Mouse (Mus musculus) midbrain, embryonic 13.5 days (tissue): ENCODE measurements at regions not wholly inside any gene's neighbourhood (a gene's known extent, or its start where the extent isn't known, plus 50 kb on each side); places are given as distances from the start of the nearest gene placed in this dataset.

Experiments used
- ATAC-seq: fragments of 200-750 bp; cut with Nextera tagmentation; 2 replicates; pipeline ENCODE4 v1.8.0; 2017; ENCODE audit warnings: mild to moderate bottlenecking, moderate TSS enrichment, moderate library complexity
- H3K27ac ChIP-seq: fragments of 300-500 bp; sonication (generic); 2 replicates; pipeline ENCODE4 v1.5.1; 2015; ENCODE audit warnings: inconsistent platforms, mild to moderate bottlenecking, moderate library complexity
- H3K27me3 ChIP-seq: fragments of 300-500 bp; sonication (generic); 2 replicates; pipeline ENCODE4 v1.6.1; 2015; ENCODE audit warnings: mild to moderate bottlenecking, inconsistent platforms
- H3K36me3 ChIP-seq: fragments of 300-500 bp; sonication (generic); 2 replicates; pipeline ENCODE4 v1.6.1; 2015; ENCODE audit warnings: mild to moderate bottlenecking, inconsistent platforms
- H3K4me1 ChIP-seq: fragments of 300-500 bp; sonication (generic); replicated peaks from 2 replicates; pipeline ENCODE4 v1.6.1; 2015; ENCODE audit warnings: inconsistent platforms
- H3K4me2 ChIP-seq: fragments of 300-500 bp; sonication (generic); replicated peaks from 2 replicates; pipeline ENCODE4 v1.6.1; 2015; ENCODE audit warnings: moderate library complexity, mild to moderate bottlenecking, inconsistent platforms
- H3K4me3 ChIP-seq: fragments of 300-500 bp; sonication (generic); replicated peaks from 2 replicates; pipeline ENCODE4 v1.5.1; 2015; ENCODE audit warnings: mild to moderate bottlenecking, inconsistent platforms
- H3K9ac ChIP-seq: fragments of 300-500 bp; sonication (generic); replicated peaks from 2 replicates; pipeline ENCODE4 v1.6.1; 2015; ENCODE audit warnings: mild to moderate bottlenecking, inconsistent platforms
- H3K9me3 ChIP-seq: fragments of 300-500 bp; sonication (generic); 2 replicates; pipeline ENCODE4 v1.6.1; 2016; ENCODE audit warnings: mild to moderate bottlenecking, inconsistent platforms
- WGBS: fragments of 180-500 bp; shearing (Covaris S2); methylation state at CpG from one replicate; pipeline ENCODE4 v1.1.7; 2015; 5-methylcytosine and 5-hydroxymethylcytosine counted together

- no peak overlapping the region for H3K4me2 ChIP-seq
- ATAC-seq: no peak
- no peaks in the 10 kb centered on the region for H3K36me3 ChIP-seq
- H3K27ac ChIP-seq: no peak overlapping the region
- H3K4me3 ChIP-seq: no peak overlapping the region
- no peaks in the 10 kb centered on the region for H3K4me1 ChIP-seq
- no peaks in the 10 kb centered on the region for H3K9me3 ChIP-seq
- H3K9ac ChIP-seq: no peak overlapping the region
- 79% methylated on average over 2 of the region's 2 CpGs for WGBS
- no peaks in the 10 kb centered on the region for H3K27me3 ChIP-seq
Observed at GRCm38 (mm10) chr8:6388651-6389050, 1283.5 kb upstream of the Slc10a2 start.

GRCm38 (mm10) chr8:6374712-6375111 is 1269.6 kb upstream of the Slc10a2 start:
- no peaks in the 10 kb centered on the region for H3K36me3 ChIP-seq
- no peaks in the 10 kb centered on the region for H3K27me3 ChIP-seq
- no peak overlapping the region for H3K4me3 ChIP-seq
- H3K4me1 ChIP-seq: no peaks in the 10 kb centered on the region
- H3K9me3 ChIP-seq: no peaks in the 10 kb centered on the region
- H3K4me2 ChIP-seq: no peak overlapping the region
- WGBS: 62% methylated on average over 3 of the region's 3 CpGs
- H3K27ac ChIP-seq: no peak overlapping the region
- no peak for ATAC-seq
- no peak overlapping the region for H3K9ac ChIP-seq

- Histone ChIP-seq H3K4me1 (no peaks in the 10 kb centered on the region), H3K4me2 (no peak overlapping the region), H3K9me3 (no peaks in the 10 kb centered on the region), H3K36me3 (no peaks in the 10 kb centered on the region), H3K27ac (no peak overlapping the region), H3K9ac (no peak overlapping the region), H3K27me3 (no peaks in the 10 kb centered on the region), H3K4me3 (no peak overlapping the region)
- WGBS: 84% methylated on average over 6 of the region's 6 CpGs
- no peak for ATAC-seq
Observed at GRCm38 (mm10) chr8:6361403-6361942, 1256.3 kb upstream of the Slc10a2 start.

- Histone ChIP-seq H3K4me2 (no peak overlapping the region), H3K27ac (no peak overlapping the region), H3K4me3 (no peak overlapping the region), H3K9me3 (no peaks in the 10 kb centered on the region), H3K4me1 (no peaks in the 10 kb centered on the region), H3K9ac (no peak overlapping the region), H3K27me3 (no peaks in the 10 kb centered on the region), H3K36me3 (no peaks in the 10 kb centered on the region)
- ATAC-seq: no peak
- WGBS: 60% methylated on average over 2 of the region's 2 CpGs
Observed at GRCm38 (mm10) chr8:6357866-6358265, 1252.7 kb upstream of the Slc10a2 start.

GRCm38 (mm10) chr8:6350460-6350859 is 1245.3 kb upstream of the Slc10a2 start:
- ATAC-seq: no peak
- Histone ChIP-seq H3K4me3 (no peak overlapping the region), H3K9ac (no peak overlapping the region), H3K4me1 (0 out of 2 replicates have a peak, but pooled peaks cover 2% of the 10 kb centered on the region), H3K9me3 (no peaks in the 10 kb centered on the region), H3K36me3 (no peaks in the 10 kb centered on the region), H3K4me2 (no peak overlapping the region), H3K27ac (no peak overlapping the region), H3K27me3 (no peaks in the 10 kb centered on the region)
- 48% methylated on average over 1 of the region's 1 CpGs for WGBS

- 85% methylated on average over 1 of the region's 1 CpGs for WGBS
- Histone ChIP-seq H3K4me1 (0 out of 2 replicates have a peak, but pooled peaks cover 2% of the 10 kb centered on the region), H3K4me2 (no peak overlapping the region), H3K9me3 (no peaks in the 10 kb centered on the region), H3K27ac (no peak overlapping the region), H3K27me3 (no peaks in the 10 kb centered on the region), H3K36me3 (no peaks in the 10 kb centered on the region), H3K4me3 (no peak overlapping the region), H3K9ac (no peak overlapping the region)
- ATAC-seq: peak; percentile 76; the same call in 1 of the 2 replicates
Observed at GRCm38 (mm10) chr8:6350052-6350451, 1244.9 kb upstream of the Slc10a2 start.

GRCm38 (mm10) chr8:6345704-6346103 is 1240.6 kb upstream of the Slc10a2 start:
- Histone ChIP-seq H3K27me3 (no peaks in the 10 kb centered on the region), H3K4me2 (no peak overlapping the region), H3K4me3 (no peak overlapping the region), H3K9me3 (no peaks in the 10 kb centered on the region), H3K27ac (no peak overlapping the region), H3K9ac (no peak overlapping the region), H3K36me3 (no peaks in the 10 kb centered on the region), H3K4me1 (0 out of 2 replicates have a peak, but pooled peaks cover 2% of the 10 kb centered on the region)
- 66% methylated on average over 1 of the region's 1 CpGs for WGBS
- no peak for ATAC-seq

- peaks cover 5% of the 10 kb centered on the region; the same call in 1 of the 2 replicates for H3K4me1 ChIP-seq
- no peak overlapping the region for H3K9ac ChIP-seq
- 61% methylated on average over 3 of the region's 3 CpGs for WGBS
- no peak overlapping the region for H3K4me2 ChIP-seq
- no peak overlapping the region for H3K4me3 ChIP-seq
- H3K36me3 ChIP-seq: no peaks in the 10 kb centered on the region
- no peak for ATAC-seq
- H3K27me3 ChIP-seq: no peaks in the 10 kb centered on the region
- H3K9me3 ChIP-seq: no peaks in the 10 kb centered on the region
- no peak overlapping the region for H3K27ac ChIP-seq
Observed at GRCm38 (mm10) chr8:6340158-6340855, 1235.2 kb upstream of the Slc10a2 start.

GRCm38 (mm10) chr8:6334254-6334993 is 1229.3 kb upstream of the Slc10a2 start:
- no peak overlapping the region for H3K4me3 ChIP-seq
- H3K27me3 ChIP-seq: no peaks in the 10 kb centered on the region
- no peak for ATAC-seq
- H3K4me1 ChIP-seq: no peaks in the 10 kb centered on the region
- H3K4me2 ChIP-seq: no peak overlapping the region
- 81% methylated on average over 3 of the region's 3 CpGs for WGBS
- no peaks in the 10 kb centered on the region for H3K36me3 ChIP-seq
- H3K27ac ChIP-seq: no peak overlapping the region
- H3K9ac ChIP-seq: no peak overlapping the region
- no peaks in the 10 kb centered on the region for H3K9me3 ChIP-seq

GRCm38 (mm10) chr8:6321346-6321745 is 1216.2 kb upstream of the Slc10a2 start:
- ATAC-seq: no peak
- H3K4me2 ChIP-seq: no peak overlapping the region
- no peak overlapping the region for H3K9ac ChIP-seq
- 66% methylated on average over 1 of the region's 1 CpGs for WGBS
- H3K27ac ChIP-seq: no peak overlapping the region
- no peak overlapping the region for H3K4me3 ChIP-seq
- no peaks in the 10 kb centered on the region for H3K36me3 ChIP-seq
- no peaks in the 10 kb centered on the region for H3K27me3 ChIP-seq
- H3K9me3 ChIP-seq: no peaks in the 10 kb centered on the region
- no peaks in the 10 kb centered on the region for H3K4me1 ChIP-seq

- Histone ChIP-seq H3K4me3 (no peak overlapping the region), H3K27me3 (no peaks in the 10 kb centered on the region), H3K36me3 (no peaks in the 10 kb centered on the region), H3K4me1 (no peaks in the 10 kb centered on the region), H3K4me2 (no peak overlapping the region), H3K9ac (no peak overlapping the region), H3K9me3 (no peaks in the 10 kb centered on the region), H3K27ac (no peak overlapping the region)
- ATAC-seq: no peak
- 86% methylated on average over 4 of the region's 4 CpGs for WGBS
Observed at GRCm38 (mm10) chr8:6315162-6315845, 1210.2 kb upstream of the Slc10a2 start.

- ATAC-seq: peak; percentile 82
- Histone ChIP-seq H3K9me3 (no peaks in the 10 kb centered on the region), H3K27ac (no peak overlapping the region), H3K36me3 (no peaks in the 10 kb centered on the region), H3K4me2 (no peak overlapping the region), H3K27me3 (no peaks in the 10 kb centered on the region), H3K4me3 (no peak overlapping the region), H3K9ac (no peak overlapping the region), H3K4me1 (0 out of 2 replicates have a peak, but pooled peaks cover 3% of the 10 kb centered on the region)
- 26% methylated on average over 3 of the region's 3 CpGs for WGBS
Observed at GRCm38 (mm10) chr8:6288889-6289288, 1183.7 kb upstream of the Slc10a2 start.
